Mouse (Mus musculus) midbrain, postnatal 0 days (tissue): ENCODE data around the gene Dnajc8. TPM values are rescaled to one million over a fixed set of nuclear protein-coding genes. Genes with fewer than 3 reads are reported as not detected.
"Not testable (repeated sequence)": the region's sequence is repeated elsewhere in the genome, so short reads cannot be mapped to it uniquely, and the experiment has no call there.

Experiments used
- ATAC-seq: fragments of 200-750 bp; cut with Nextera tagmentation; 2 replicates; pipeline ENCODE4 v1.8.0; 2017; ENCODE audit warnings: moderate number of reproducible peaks, mild to moderate bottlenecking, moderate TSS enrichment, moderate library complexity; ENCODE audit not compliant: low FRiP score
- DNase-seq: peaks from one replicate; pipeline ENCODE4 v3.0.0-alpha.2; 2015; ENCODE audit warnings: low spot score
- H3K27ac ChIP-seq: fragments of 300-500 bp; sonication (generic); 2 replicates; pipeline ENCODE4 v1.5.1; 2014; ENCODE audit warnings: low read depth, mild to moderate bottlenecking, low read length, mixed read lengths
- H3K27me3 ChIP-seq: fragments of 300-500 bp; sonication (generic); 2 replicates; pipeline ENCODE4 v1.6.1; 2014; ENCODE audit warnings: low read length, control low read depth, mixed read lengths; ENCODE audit not compliant: insufficient read depth
- H3K36me3 ChIP-seq: fragments of 300-500 bp; sonication (generic); 2 replicates; pipeline ENCODE4 v1.6.1; 2014; ENCODE audit warnings: low read length, control low read depth, mixed read lengths; ENCODE audit not compliant: insufficient read depth
- H3K4me1 ChIP-seq: fragments of 300-500 bp; sonication (generic); 2 replicates; pipeline ENCODE4 v1.6.1; 2014; ENCODE audit warnings: mild to moderate bottlenecking, control low read depth, antibody characterized with exemption, low read length, mixed read lengths; ENCODE audit not compliant: insufficient read depth
- H3K4me2 ChIP-seq: fragments of 300-500 bp; sonication (generic); 2 replicates; pipeline ENCODE4 v1.6.1; 2014; ENCODE audit warnings: low read depth, mild to moderate bottlenecking, low read length, mixed read lengths; ENCODE audit not compliant: poor library complexity, severe bottlenecking
- H3K4me3 ChIP-seq: fragments of 300-500 bp; sonication (generic); 2 replicates; pipeline ENCODE4 v1.5.1; 2014; ENCODE audit warnings: low read depth, mild to moderate bottlenecking, low read length, moderate library complexity
- H3K9ac ChIP-seq: fragments of 300-500 bp; sonication (generic); replicated peaks from 2 replicates; pipeline ENCODE4 v1.6.1; 2014; ENCODE audit warnings: mild to moderate bottlenecking, low read length, moderate library complexity, mixed read lengths; ENCODE audit not compliant: poor library complexity, severe bottlenecking
- H3K9me3 ChIP-seq: fragments of 300-500 bp; sonication (generic); 2 replicates; pipeline ENCODE4 v1.6.1; 2016; ENCODE audit warnings: low read length, control low read depth
- CTCF ChIP-seq: IDR thresholded peaks from 2 replicates; pipeline ENCODE4 v1.5.1; 2016; ENCODE audit warnings: antibody characterized with exemption, mild to moderate bottlenecking
- WGBS: fragments of 180-500 bp; shearing (Covaris S2); extraction: QIAGEN DNeasy Blood & Tissue Kit; methylation state at CpG from one replicate; pipeline ENCODE4 v1.1.7; 2014; 5-methylcytosine and 5-hydroxymethylcytosine counted together
- polyA plus RNA-seq: library from polyadenylated mRNA; unstranded; fragments of >200 nt; fragmentation: Nextera tagmentation; extraction: Ambion mirVana; gene quantifications from 2 replicates; pipeline ENCODE4 v1.2.1, GENCODE M21; 2015
- total RNA-seq: library from RNA; depleted of rRNA; stranded (reverse); fragments of >200 nt; gene quantifications from 2 replicates; pipeline ENCODE4 v1.2.3, GENCODE M21; 2014; rRNA removed

Dnajc8 gene
- total and polyA plus RNA-seq, 2 experiments from 2014 or later, result 101 to 168 TPM

- Histone ChIP-seq H3K9ac (no peak overlapping the region), H3K9me3 (no peaks in the 10 kb centered on the region), H3K36me3 (no peaks in the 10 kb centered on the region), H3K4me1 (no peaks in the 10 kb centered on the region), H3K4me2 (no peak overlapping the region), H3K27me3 (no peaks in the 10 kb centered on the region), H3K4me3 (no peak overlapping the region), H3K27ac (no peak overlapping the region)
- TF ChIP-seq CTCF, result no peak
- DNase-seq, result no peak
- ATAC-seq, result no peak
- WGBS, result 83% methylated on average over 2 of the region's 2 CpGs
Observed at GRCm38 (mm10) chr4:132598861-132599260, 63.5 kb downstream of the Dnajc8 start.

GRCm38 (mm10) chr4:132599764-132600163 lies 64.4 kb downstream of the Dnajc8 start:
- H3K9me3 ChIP-seq, result no peaks in the 10 kb centered on the region
- TF ChIP-seq CTCF, result no peak
- H3K4me2 ChIP-seq, result no peak overlapping the region
- no peak overlapping the region for H3K4me3 ChIP-seq
- no peaks in the 10 kb centered on the region for H3K27me3 ChIP-seq
- H3K9ac ChIP-seq, result no peak overlapping the region
- 83% methylated on average over 3 of the region's 3 CpGs for WGBS
- H3K4me1 ChIP-seq, result no peaks in the 10 kb centered on the region
- DNase-seq (no peak), ATAC-seq (no peak)
- H3K27ac ChIP-seq, result no peak overlapping the region
- H3K36me3 ChIP-seq, result no peaks in the 10 kb centered on the region

- H3K9me3 ChIP-seq, result no peaks in the 10 kb centered on the region
- no peak overlapping the region for H3K27ac ChIP-seq
- no peak for TF ChIP-seq CTCF
- WGBS, result 73% methylated on average over 6 of the region's 6 CpGs
- no peak overlapping the region for H3K4me3 ChIP-seq
- H3K9ac ChIP-seq, result no peak overlapping the region
- H3K27me3 ChIP-seq, result no peaks in the 10 kb centered on the region
- DNase-seq (no peak), ATAC-seq (no peak)
- H3K36me3 ChIP-seq, result no peaks in the 10 kb centered on the region
- no peaks in the 10 kb centered on the region for H3K4me1 ChIP-seq
- no peak overlapping the region for H3K4me2 ChIP-seq
Observed at GRCm38 (mm10) chr4:132600465-132600864, 65.1 kb downstream of the Dnajc8 start.

GRCm38 (mm10) chr4:132601242-132601641 lies 65.9 kb downstream of the Dnajc8 start:
- H3K4me1 ChIP-seq, ATAC-seq, DNase-seq, H3K27ac ChIP-seq, H3K4me2 ChIP-seq, H3K36me3 ChIP-seq, H3K4me3 ChIP-seq, H3K9ac ChIP-seq, H3K9me3 ChIP-seq, H3K27me3 ChIP-seq: not testable (repeated sequence)
- WGBS, result 85% methylated on average over 4 of the region's 5 CpGs

Other genes with a start within 250 kb of the Dnajc8 start
- 0.38 and 3.3 TPM in 2 replicates for gene Rab42, start 232.2 kb upstream of the Dnajc8 start, total RNA-seq
- 4.2 and 4.3 TPM in 2 replicates for gene Rab42, start 232.2 kb upstream of the Dnajc8 start, polyA plus RNA-seq
- 47.7 and 55.2 TPM in 2 replicates for gene Trnau1ap, start 206.0 kb upstream of the Dnajc8 start, total RNA-seq
- 56.9 and 63.0 TPM in 2 replicates for gene Trnau1ap, start 206.0 kb upstream of the Dnajc8 start, polyA plus RNA-seq
- 18.7 and 23.4 TPM in 2 replicates for gene Rcc1, start 181.9 kb upstream of the Dnajc8 start, total RNA-seq
- gene Rcc1, start 181.9 kb upstream of the Dnajc8 start, polyA plus RNA-seq, result 21.7 and 21.9 TPM in 2 replicates
- gene Phactr4, start 113.1 kb upstream of the Dnajc8 start, total RNA-seq, result 3.8 and 4.8 TPM in 2 replicates
- 4.8 and 4.9 TPM in 2 replicates for gene Phactr4, start 113.1 kb upstream of the Dnajc8 start, polyA plus RNA-seq
- gene Med18, start 71.6 kb upstream of the Dnajc8 start, total RNA-seq, result 14.3 and 17.5 TPM in 2 replicates
- gene Med18, start 71.6 kb upstream of the Dnajc8 start, polyA plus RNA-seq, result 13.0 and 13.1 TPM in 2 replicates
- 21.4 and 21.6 TPM in 2 replicates for gene Sesn2, start 25.0 kb upstream of the Dnajc8 start, total RNA-seq
- gene Sesn2, start 25.0 kb upstream of the Dnajc8 start, polyA plus RNA-seq, result 17.7 and 18.2 TPM in 2 replicates
- gene Atpif1, start 1.9 kb upstream of the Dnajc8 start, total RNA-seq, result 800 and 923 TPM in 2 replicates
- gene Atpif1, start 1.9 kb upstream of the Dnajc8 start, polyA plus RNA-seq, result 1,645 and 1,681 TPM in 2 replicates
- 0.66 and 1.1 TPM in 2 replicates for gene Ptafr, start 28.5 kb downstream of the Dnajc8 start, total RNA-seq
- 0.26 and 0.56 TPM in 2 replicates for gene Ptafr, start 28.5 kb downstream of the Dnajc8 start, polyA plus RNA-seq
- 15.7 and 25.8 TPM in 2 replicates for gene Eya3, start 103.4 kb downstream of the Dnajc8 start, total RNA-seq
- 4.5 and 5.1 TPM in 2 replicates for gene Eya3, start 103.4 kb downstream of the Dnajc8 start, polyA plus RNA-seq
- gene Xkr8, start 197.0 kb downstream of the Dnajc8 start, total RNA-seq, result 6.2 and 7.1 TPM in 2 replicates
- 6.4 and 6.9 TPM in 2 replicates for gene Xkr8, start 197.0 kb downstream of the Dnajc8 start, polyA plus RNA-seq
- gene Smpdl3b, start 221.7 kb downstream of the Dnajc8 start, total RNA-seq, result 0.47 and 1.3 TPM in 2 replicates
- gene Smpdl3b, start 221.7 kb downstream of the Dnajc8 start, polyA plus RNA-seq, result 1.1 and 1.2 TPM in 2 replicates
- 17.1 and 18.9 TPM in 2 replicates for gene Rpa2, start 232.8 kb downstream of the Dnajc8 start, total RNA-seq
- 28.4 and 29.8 TPM in 2 replicates for gene Rpa2, start 232.8 kb downstream of the Dnajc8 start, polyA plus RNA-seq